Mouse (Mus musculus) hindbrain, embryonic 16.5 days (tissue): ENCODE data around the gene Il17ra. TPM values are rescaled to one million over a fixed set of nuclear protein-coding genes. Genes with fewer than 3 reads are reported as not detected.

Source experiments
- ATAC-seq: fragments of 200-750 bp; cut with Nextera tagmentation; 2 replicates; pipeline ENCODE4 v1.8.0; 2017; ENCODE audit warnings: moderate TSS enrichment, moderate library complexity
- H3K27ac ChIP-seq: fragments of 300-500 bp; sonication (generic); 2 replicates; pipeline ENCODE4 v1.5.1; 2014; ENCODE audit warnings: low read depth, mild to moderate bottlenecking, control low read depth, low read length, moderate library complexity
- H3K27me3 ChIP-seq: fragments of 300-500 bp; sonication (generic); replicated peaks from 2 replicates; pipeline ENCODE4 v1.6.1; 2014; ENCODE audit warnings: low read length; ENCODE audit not compliant: control insufficient read depth, insufficient read depth
- H3K36me3 ChIP-seq: fragments of 300-500 bp; sonication (generic); 2 replicates; pipeline ENCODE4 v1.6.1; 2014; ENCODE audit warnings: mild to moderate bottlenecking, low read length, moderate library complexity, mixed read lengths; ENCODE audit not compliant: control insufficient read depth, insufficient read depth
- H3K4me1 ChIP-seq: fragments of 300-500 bp; sonication (generic); 2 replicates; pipeline ENCODE4 v1.6.1; 2014; ENCODE audit warnings: low read depth, low read length; ENCODE audit not compliant: control insufficient read depth, insufficient read depth
- H3K4me2 ChIP-seq: fragments of 300-500 bp; sonication (generic); 2 replicates; pipeline ENCODE4 v1.6.1; 2014; ENCODE audit warnings: mild to moderate bottlenecking, low read length, control low read depth, moderate library complexity
- H3K4me3 ChIP-seq: fragments of 300-500 bp; sonication (generic); 2 replicates; pipeline ENCODE4 v1.5.1; 2014; ENCODE audit warnings: mild to moderate bottlenecking, low read length, control low read depth, moderate library complexity
- H3K9ac ChIP-seq: fragments of 300-500 bp; sonication (generic); 2 replicates; pipeline ENCODE4 v1.6.1; 2014; ENCODE audit warnings: low read depth, mild to moderate bottlenecking, control low read depth, low read length, moderate library complexity
- H3K9me3 ChIP-seq: fragments of 300-500 bp; sonication (generic); 2 replicates; pipeline ENCODE4 v1.6.1; 2014; ENCODE audit warnings: mild to moderate bottlenecking, low read length, moderate library complexity; ENCODE audit not compliant: control insufficient read depth
- WGBS: fragments of 180-500 bp; shearing (Covaris S2); extraction: QIAGEN DNeasy Blood & Tissue Kit; methylation state at CpG from one replicate; pipeline ENCODE4 v1.1.7; 2014; 5-methylcytosine and 5-hydroxymethylcytosine counted together
- polyA plus RNA-seq: library from polyadenylated mRNA; unstranded; fragments of >200 nt; fragmentation: Nextera tagmentation; extraction: Ambion mirVana; gene quantifications from 2 replicates; pipeline ENCODE4 v1.2.1, GENCODE M21; 2015

The Il17ra gene
- polyA plus RNA-seq, 1 experiment from 2014 or later, result 4.9 TPM

DNA sequence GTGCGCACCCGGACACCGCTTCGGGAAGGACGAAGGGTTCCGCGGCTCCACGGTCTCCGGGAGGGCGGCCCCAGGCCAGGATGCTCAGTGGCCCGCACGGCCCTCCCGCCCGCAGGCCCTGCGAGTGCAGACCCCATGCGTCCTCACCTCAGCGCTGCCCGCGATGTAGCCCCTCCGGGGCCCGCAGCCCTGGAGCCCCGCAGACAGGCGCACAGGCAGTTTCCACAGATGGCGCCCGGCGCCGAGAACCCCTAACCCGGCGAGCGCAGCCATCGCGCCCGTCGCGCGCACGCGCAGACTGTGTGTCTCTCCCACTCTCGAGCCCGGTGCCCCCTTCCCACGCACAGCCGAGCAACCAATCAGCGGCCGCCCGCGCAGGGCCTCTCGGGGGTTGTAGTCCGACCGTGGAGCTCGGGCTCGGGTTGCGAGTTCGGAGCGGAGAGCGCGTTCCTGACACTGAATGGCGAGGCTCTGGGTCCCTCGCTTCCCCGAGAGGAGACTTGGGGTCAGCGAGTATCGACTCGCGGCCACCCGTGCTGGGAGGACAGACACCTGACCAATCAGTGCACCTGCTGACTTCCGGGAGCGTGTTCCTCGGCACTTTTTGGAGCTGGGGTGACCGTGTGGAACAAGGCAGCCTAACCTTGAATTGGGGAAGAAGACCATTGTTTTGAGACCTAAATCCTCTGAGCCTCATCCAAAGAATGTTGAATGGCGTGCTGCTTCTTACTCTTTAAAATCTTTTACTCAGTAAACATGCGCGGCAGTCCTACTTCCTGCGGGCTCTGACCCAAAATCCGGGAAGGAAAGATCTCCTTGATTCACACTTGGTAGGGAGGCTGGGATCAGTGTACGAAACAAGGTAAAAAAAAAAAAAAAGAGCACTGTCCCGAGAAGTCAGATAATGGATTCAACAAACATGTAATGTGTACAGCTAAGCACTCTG lies 68.2 kb downstream of the Il17ra start, which contains the start of gene Hdhd5:
TSS of gene Hdhd5 (minus strand) at position 300 of the 946 bp plus-strand sequence.
- H3K4me3 ChIP-seq, result peak within 1 kb of the TSS; percentile 71
- WGBS, result under 1% methylated on average over 73 of the region's 75 CpGs
- peak within 1 kb of the TSS; percentile 94 for H3K9ac ChIP-seq
- H3K27me3 ChIP-seq, result no peaks in the 10 kb centered on the region
- peaks cover 24% of the 10 kb centered on the region for H3K4me1 ChIP-seq
- peak within 1 kb of the TSS; percentile 62 for H3K4me2 ChIP-seq
- no peaks in the 10 kb centered on the region for H3K36me3 ChIP-seq
- peak; percentile 98 for ATAC-seq
- H3K27ac ChIP-seq, result peak within 1 kb of the TSS; percentile 70
- H3K9me3 ChIP-seq, result no peaks in the 10 kb centered on the region

DNA sequence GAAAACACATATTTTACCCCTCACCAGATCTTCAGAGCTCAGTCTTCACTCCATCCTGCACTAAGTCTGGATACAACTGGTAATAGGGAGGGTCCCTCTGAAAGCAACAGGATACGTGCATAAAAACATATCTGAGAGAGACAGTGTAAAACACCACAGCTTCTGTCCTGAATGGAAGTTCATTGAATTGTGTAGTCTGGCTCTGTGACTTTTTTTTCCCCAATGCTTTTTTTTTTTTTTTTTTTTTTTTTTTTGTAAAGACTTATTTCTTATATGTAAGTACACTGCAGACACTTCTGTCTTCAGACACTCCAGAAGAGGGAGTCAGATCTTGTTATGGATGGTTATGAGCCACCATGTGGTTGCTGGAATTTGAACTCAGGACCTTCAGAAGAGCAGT lies 69.5 kb downstream of the Il17ra start:
- no peak overlapping the region for H3K4me2 ChIP-seq
- peaks cover 24% of the 10 kb centered on the region for H3K4me1 ChIP-seq
- WGBS, result 97% methylated on average over 1 of the region's 1 CpGs
- no peak overlapping the region for H3K27ac ChIP-seq
- no peaks in the 10 kb centered on the region for H3K36me3 ChIP-seq
- no peaks in the 10 kb centered on the region for H3K9me3 ChIP-seq
- H3K9ac ChIP-seq, result no peak overlapping the region
- H3K27me3 ChIP-seq, result no peaks in the 10 kb centered on the region
- no peak overlapping the region for H3K4me3 ChIP-seq
- no peak for ATAC-seq

DNA sequence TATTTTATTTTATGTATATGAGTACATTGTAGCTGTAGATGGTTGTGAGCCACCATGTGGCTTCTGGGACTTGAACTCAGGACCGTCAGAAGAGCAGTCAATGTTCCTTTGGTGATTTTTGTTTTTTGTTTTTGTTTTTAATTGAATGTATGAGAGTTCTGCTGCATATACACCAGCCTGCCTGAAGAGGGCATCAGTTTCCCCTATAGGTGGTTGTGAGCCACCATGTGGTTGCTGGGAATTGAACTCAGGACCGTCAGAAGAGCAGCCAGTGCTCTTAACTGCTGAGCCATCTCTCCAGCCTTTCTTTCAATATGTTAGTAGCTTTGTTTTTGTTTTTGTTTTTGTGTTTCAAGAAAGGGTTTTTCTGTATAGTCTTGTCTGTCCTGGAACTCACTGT lies 73.3 kb downstream of the Il17ra start:
- H3K36me3 ChIP-seq, result no peaks in the 10 kb centered on the region
- peaks cover 10% of the 10 kb centered on the region for H3K4me1 ChIP-seq
- 78% methylated on average over 2 of the region's 2 CpGs for WGBS
- ATAC-seq, result no peak
- H3K4me2 ChIP-seq, result no peak overlapping the region
- H3K9ac ChIP-seq, result no peak overlapping the region
- H3K27me3 ChIP-seq, result no peaks in the 10 kb centered on the region
- H3K9me3 ChIP-seq, result no peaks in the 10 kb centered on the region
- no peak overlapping the region for H3K4me3 ChIP-seq
- H3K27ac ChIP-seq, result no peak overlapping the region

Other genes with a start within 250 kb of the Il17ra start
- gene D330020A13Rik, start 168.9 kb upstream of the Il17ra start, polyA plus RNA-seq, result 0.14 TPM in 1 of 2 replicates, not detected in the other
- gene B4galnt3, start 168.7 kb upstream of the Il17ra start, polyA plus RNA-seq, result 0.20 and 0.24 TPM in 2 replicates
- gene Kdm5a, start 99.1 kb upstream of the Il17ra start, polyA plus RNA-seq, result 26.3 and 29.0 TPM in 2 replicates
- gene Ccdc77, start 98.9 kb upstream of the Il17ra start, polyA plus RNA-seq, result 11.7 and 12.1 TPM in 2 replicates
- 2.6 and 2.7 TPM in 2 replicates for gene Tmem121b, start 30.6 kb downstream of the Il17ra start, polyA plus RNA-seq
- gene Hdhd5, start 68.1 kb downstream of the Il17ra start, polyA plus RNA-seq, result 16.1 and 16.6 TPM in 2 replicates
- gene Cecr2, start 203.1 kb downstream of the Il17ra start, polyA plus RNA-seq, result 1.8 and 2.0 TPM in 2 replicates